ENCODE assay signal across 20 mouse cellular contexts in the genomic region with DNA sequence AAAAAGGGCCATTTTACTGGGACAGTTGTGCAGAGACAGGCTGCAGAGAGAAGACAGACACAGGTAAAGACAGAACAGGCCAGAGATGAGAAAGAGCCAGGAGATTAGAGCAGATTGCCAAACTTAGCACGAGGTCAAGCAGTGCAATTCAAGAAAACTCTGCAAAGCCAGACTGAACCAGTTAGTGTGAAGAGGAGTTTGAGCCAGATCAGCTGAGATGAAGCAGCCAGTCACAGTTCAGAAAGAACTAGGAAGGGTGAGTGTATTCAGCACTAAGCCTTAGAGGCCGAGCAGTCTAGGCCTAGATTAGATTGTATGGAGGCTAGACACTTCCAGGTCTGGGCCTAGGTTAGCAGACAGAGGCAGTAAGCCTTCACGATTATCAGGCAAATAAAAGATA. TPM values are rescaled to one million over a fixed set of nuclear protein-coding genes. Genes with fewer than 3 reads are reported as not detected.
DNase-seq lines count a peak whose midpoint lies in the region; ATAC-seq and TF ChIP-seq lines count a peak whose summit lies in the region.
"Had no signal": no experiment of that assay in that cellular context is flagged by ENCODE, and none has a peak within 500 bp of the region (broad histone marks: within the 10 kb centered on the region; RNA-seq: fewer than 3 reads in every experiment).

No protein-coding gene starts in this region.

- H3K27me3 ChIP-seq in stomach, postnatal 0 days (ENCODE audit: control insufficient read depth, insufficient read depth, low read length), result no peaks in the 10 kb centered on the region
- H3K27me3 ChIP-seq: limb, embryonic 12.5 days; liver, embryonic 15.5 days; midbrain, embryonic 15.5 days had no signal

- intact Hi-C loops in gastrocnemius, adult 2 months (cut with DNase I), result no loop called here

- H3K9ac ChIP-seq in stomach, postnatal 0 days (ENCODE audit: low read length), result no peak overlapping the region
- H3K9ac ChIP-seq: limb, embryonic 12.5 days; liver, embryonic 15.5 days; midbrain, embryonic 15.5 days had no signal

- H3K4me2 ChIP-seq in stomach, postnatal 0 days (replicated peaks; ENCODE audit: low read depth), result no peak overlapping the region
- H3K4me2 ChIP-seq: limb, embryonic 12.5 days; liver, embryonic 15.5 days; midbrain, embryonic 15.5 days had no signal

- peak; percentile 35; the same call in 1 of the 2 replicates for ATAC-seq in stomach, postnatal 0 days (ENCODE audit: low FRiP score, low TSS enrichment)
- ATAC-seq: forebrain, embryonic 14.5 days; midbrain, embryonic 15.5 days had no signal

- no peak for TF ChIP-seq EP300 in stomach, postnatal 0 days (optimal IDR thresholded peaks at IDR 0.05)

- WGBS in lung, adult 2 months, result 78% methylated on average over 3 of the region's 3 CpGs
- 82% methylated on average over 3 of the region's 3 CpGs for WGBS in stomach, postnatal 0 days

- peak overlapping the region; percentile 48 for H3K27ac ChIP-seq in gastrocnemius, adult 2 months
- H3K27ac ChIP-seq in stomach, postnatal 0 days (replicated peaks), result no peak overlapping the region
- H3K27ac ChIP-seq: hindbrain, embryonic 10.5 days; limb, embryonic 12.5 days; liver, embryonic 15.5 days; midbrain, embryonic 15.5 days had no signal

- DNase-seq in gastrocnemius, adult 2 months, result no peak
- no peak for DNase-seq in gastrocnemius, postnatal 25 days
- peak; percentile 24 to 53 for DNase-seq in lung, adult 18-20 months
- no peak for DNase-seq in lung, adult 2 months
- peak; percentile 59 for DNase-seq in kidney, postnatal 14 days
- no peak for DNase-seq in stomach, postnatal 0 days (ENCODE audit: low spot score)
- DNase-seq in embryo, embryonic 10 days (ENCODE audit: low spot score), result no peak
- DNase-seq in spleen, postnatal 36 days (ENCODE audit: low spot score in 2 of 2), result no peak
- DNase-seq: adrenal gland, postnatal 14 days; cerebellum, adult 11-12 months; cerebellum, postnatal 36 days; layer of hippocampus, adult 9-11 months; retina, postnatal 1 day; thymus, postnatal 14 days had no signal

- H3K4me1 ChIP-seq in lung, adult 2 months (ENCODE audit: control insufficient read depth, insufficient read depth, low read length), result peaks cover 9% of the 10 kb centered on the region
- no peaks in the 10 kb centered on the region for H3K4me1 ChIP-seq in stomach, postnatal 0 days (replicated peaks; ENCODE audit: control insufficient read depth, insufficient read depth)
- H3K4me1 ChIP-seq: hindbrain, embryonic 10.5 days; limb, embryonic 12.5 days; midbrain, embryonic 15.5 days had no signal

- no peaks in the 10 kb centered on the region for H3K9me3 ChIP-seq in stomach, postnatal 0 days (ENCODE audit: control insufficient read depth, low read length)
- H3K9me3 ChIP-seq: hindbrain, embryonic 10.5 days; limb, embryonic 12.5 days; liver, embryonic 15.5 days; midbrain, embryonic 15.5 days had no signal

- TF ChIP-seq POLR2A in lung, adult 2 months (IDR thresholded peaks at IDR 0.05; ENCODE audit: borderline replicate concordance, extremely low read depth, low read depth, low read length), result no peak

- no peak overlapping the region for H3K4me3 ChIP-seq in gastrocnemius, adult 2 months
- no peak overlapping the region for H3K4me3 ChIP-seq in lung, adult 2 months (replicated peaks; ENCODE audit: extremely low read depth, low read depth, low read length)
- no peak overlapping the region for H3K4me3 ChIP-seq in stomach, postnatal 0 days (ENCODE audit: low read depth, low read length)
- H3K4me3 ChIP-seq: erythroblast, embryonic 14.5 days; hindbrain, embryonic 10.5 days; limb, embryonic 12.5 days; liver, embryonic 15.5 days; midbrain, embryonic 15.5 days had no signal

- TF ChIP-seq CTCF in gastrocnemius, adult 2 months (IDR thresholded peaks at IDR 0.05), result no peak
- TF ChIP-seq CTCF in lung, adult 2 months (IDR thresholded peaks at IDR 0.05; ENCODE audit: insufficient read depth, low read length), result no peak
- TF ChIP-seq CTCF in stomach, postnatal 0 days (IDR thresholded peaks at IDR 0.05; ENCODE audit: low read depth), result no peak

- H3K36me3 ChIP-seq in stomach, postnatal 0 days (ENCODE audit: control insufficient read depth, insufficient read depth, low read length), result no peaks in the 10 kb centered on the region
- H3K36me3 ChIP-seq: hindbrain, embryonic 10.5 days; limb, embryonic 12.5 days; liver, embryonic 15.5 days; midbrain, embryonic 15.5 days had no signal

RNA-seq across cellular contexts. Expression of gene Rpl5, which starts 39.4 kb away (rescaled TPM):
- 10 to 100 TPM; 41.0 to 42.5 TPM for total RNA-seq in gastrocnemius, adult 2 months (2021)
- total RNA-seq in gastrocnemius, postnatal 25 days (2021), result 10 to 100 TPM; 29.8 to 35.7 TPM
- polyA plus RNA-seq in lung, adult 2 months (2012; rRNA removed), result 17.2 and 18.8 TPM in 2 replicates
- polyA plus RNA-seq in stomach, postnatal 0 days (2015; fragmentation: Nextera tagmentation; extraction: Ambion mirVana), result 35.7 and 36.1 TPM in 2 replicates

RNA-seq across cellular contexts. Expression of gene Fam69a, which starts 47.2 kb away (rescaled TPM):
- total RNA-seq in gastrocnemius, adult 2 months (2021), result 10 to 100 TPM; 19.8 to 26.1 TPM
- total RNA-seq in gastrocnemius, postnatal 25 days (2021), result 10 to 100 TPM; 15.1 to 20.7 TPM
- 1.6 and 4.4 TPM in 2 replicates for polyA plus RNA-seq in lung, adult 2 months (2012; rRNA removed)
- 15.5 and 16.3 TPM in 2 replicates for polyA plus RNA-seq in stomach, postnatal 0 days (2015; fragmentation: Nextera tagmentation; extraction: Ambion mirVana)

Comparison
In these comparisons a context has a peak if more than half of its experiments do, and no peak if none do; other contexts are left out.
1. DNase-seq: peak in lung, adult 18-20 months (2 of 2) and kidney, postnatal 14 days (single experiment); none in gastrocnemius, adult 2 months (single experiment), gastrocnemius, postnatal 25 days (single experiment), lung, adult 2 months (single experiment), stomach, postnatal 0 days (single experiment), embryo, embryonic 10 days (single experiment) and spleen, postnatal 36 days (0 of 2).